Mouse (Mus musculus) heart, embryonic 10.5 days (tissue): ENCODE measurements at regions not wholly inside any gene's neighbourhood (a gene's known extent, or its start where the extent isn't known, plus 50 kb on each side); places are given as distances from the start of the nearest gene placed in this dataset.

Experiments used
- DNase-seq: peaks from one replicate; pipeline ENCODE4 v3.0.0-alpha.2; 2017; ENCODE audit warnings: low spot score
- H3K27ac ChIP-seq: fragments of 300-500 bp; sonication (generic); 2 replicates; pipeline ENCODE4 v1.5.1; 2016; ENCODE audit warnings: mild to moderate bottlenecking
- H3K27me3 ChIP-seq: fragments of 300-500 bp; sonication (generic); 2 replicates; pipeline ENCODE4 v1.6.1; 2016; ENCODE audit warnings: mild to moderate bottlenecking; ENCODE audit not compliant: poor library complexity, insufficient read depth, severe bottlenecking
- H3K36me3 ChIP-seq: fragments of 300-500 bp; sonication (generic); 2 replicates; pipeline ENCODE4 v1.6.1; 2016; ENCODE audit warnings: mild to moderate bottlenecking, moderate library complexity
- H3K4me1 ChIP-seq: fragments of 300-500 bp; sonication (generic); 2 replicates; pipeline ENCODE4 v1.6.1; 2016; ENCODE audit warnings: mild to moderate bottlenecking
- H3K4me3 ChIP-seq: fragments of 300-500 bp; sonication (generic); 2 replicates; pipeline ENCODE4 v1.5.1; 2016; ENCODE audit warnings: mild to moderate bottlenecking, moderate library complexity
- H3K9me3 ChIP-seq: fragments of 300-500 bp; sonication (generic); 2 replicates; pipeline ENCODE4 v1.6.1; 2016; ENCODE audit warnings: mild to moderate bottlenecking, moderate library complexity
- WGBS: fragments of 180-500 bp; shearing (Covaris S2); methylation state at CpG from one replicate; pipeline ENCODE4 v1.1.7; 2016; 5-methylcytosine and 5-hydroxymethylcytosine counted together

GRCm38 (mm10) chr15:59886036-59886435 lies 130.4 kb downstream of the 4933412E24Rik start:
- DNase-seq: no peak
- Histone ChIP-seq H3K4me3 (no peak overlapping the region), H3K9me3 (no peaks in the 10 kb centered on the region), H3K36me3 (no peaks in the 10 kb centered on the region), H3K4me1 (peaks cover 5% of the 10 kb centered on the region; the same call in 1 of the 2 replicates), H3K27me3 (no peaks in the 10 kb centered on the region), H3K27ac (no peak overlapping the region)
- WGBS: 78% methylated on average over 2 of the region's 2 CpGs

DNA sequence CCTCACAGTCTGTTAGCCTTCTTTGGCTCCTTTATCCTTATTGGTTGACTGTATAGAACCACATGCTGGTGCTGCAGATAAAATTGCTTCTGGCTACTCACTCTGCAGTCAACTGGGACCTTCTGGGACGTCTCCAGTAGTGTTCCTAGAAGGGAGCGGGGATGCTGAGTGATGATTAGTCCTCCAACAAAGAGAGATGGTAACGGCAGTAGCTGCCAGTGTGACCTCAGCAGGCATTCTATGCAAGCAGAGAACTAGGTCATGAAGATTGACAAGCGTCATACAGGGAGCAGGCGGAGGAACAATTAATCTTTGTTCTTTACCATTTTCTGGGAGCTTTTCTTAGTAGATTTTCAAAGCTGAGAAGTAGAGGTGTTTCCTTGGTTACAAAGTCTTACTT lies 134.0 kb downstream of the 4933412E24Rik start:
- Histone ChIP-seq H3K4me3 (no peak overlapping the region), H3K4me1 (peaks cover 1% of the 10 kb centered on the region; the same call in 1 of the 2 replicates), H3K36me3 (no peaks in the 10 kb centered on the region), H3K27me3 (no peaks in the 10 kb centered on the region), H3K9me3 (no peaks in the 10 kb centered on the region), H3K27ac (no peak overlapping the region)
- DNase-seq: no peak
- WGBS: 76% methylated on average over 5 of the region's 5 CpGs

GRCm38 (mm10) chr15:59880426-59880825 lies 136.0 kb downstream of the 4933412E24Rik start:
- no peak overlapping the region for H3K27ac ChIP-seq
- no peaks in the 10 kb centered on the region for H3K9me3 ChIP-seq
- no peaks in the 10 kb centered on the region for H3K36me3 ChIP-seq
- no peak overlapping the region for H3K4me3 ChIP-seq
- H3K4me1 ChIP-seq: no peaks in the 10 kb centered on the region
- DNase-seq: no peak
- no peaks in the 10 kb centered on the region for H3K27me3 ChIP-seq
- 87% methylated on average over 5 of the region's 5 CpGs for WGBS

DNA sequence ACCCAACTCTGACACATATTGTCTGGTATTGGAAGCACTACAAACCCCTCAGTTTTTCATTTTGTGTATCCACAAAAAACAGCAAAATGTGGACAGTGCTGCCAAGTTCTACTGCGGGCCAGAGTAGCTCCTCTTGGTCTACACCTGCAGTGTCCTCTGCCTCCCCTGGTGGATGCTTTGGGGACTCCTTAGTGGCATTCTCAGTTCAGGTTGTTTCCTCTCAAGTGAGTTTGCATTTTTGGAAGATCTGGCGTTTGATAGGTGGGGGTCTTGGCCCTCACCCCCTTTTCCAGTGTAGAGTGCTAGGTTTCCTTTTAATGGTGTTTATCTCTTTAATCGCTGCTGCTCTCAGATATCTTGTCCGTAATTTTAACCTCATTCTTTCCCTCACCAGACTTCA lies 137.1 kb downstream of the 4933412E24Rik start:
- Histone ChIP-seq H3K27ac (no peak overlapping the region), H3K36me3 (no peaks in the 10 kb centered on the region), H3K27me3 (no peaks in the 10 kb centered on the region), H3K9me3 (no peaks in the 10 kb centered on the region), H3K4me3 (no peak overlapping the region), H3K4me1 (no peaks in the 10 kb centered on the region)
- WGBS: 76% methylated on average over 4 of the region's 4 CpGs
- no peak for DNase-seq

GRCm38 (mm10) chr15:59876279-59876742 lies 140.1 kb downstream of the 4933412E24Rik start:
- no peak for DNase-seq
- Histone ChIP-seq H3K4me3 (no peak overlapping the region), H3K4me1 (no peaks in the 10 kb centered on the region), H3K36me3 (no peaks in the 10 kb centered on the region), H3K27me3 (no peaks in the 10 kb centered on the region), H3K27ac (no peak overlapping the region), H3K9me3 (no peaks in the 10 kb centered on the region)
- 78% methylated on average over 7 of the region's 7 CpGs for WGBS

DNA sequence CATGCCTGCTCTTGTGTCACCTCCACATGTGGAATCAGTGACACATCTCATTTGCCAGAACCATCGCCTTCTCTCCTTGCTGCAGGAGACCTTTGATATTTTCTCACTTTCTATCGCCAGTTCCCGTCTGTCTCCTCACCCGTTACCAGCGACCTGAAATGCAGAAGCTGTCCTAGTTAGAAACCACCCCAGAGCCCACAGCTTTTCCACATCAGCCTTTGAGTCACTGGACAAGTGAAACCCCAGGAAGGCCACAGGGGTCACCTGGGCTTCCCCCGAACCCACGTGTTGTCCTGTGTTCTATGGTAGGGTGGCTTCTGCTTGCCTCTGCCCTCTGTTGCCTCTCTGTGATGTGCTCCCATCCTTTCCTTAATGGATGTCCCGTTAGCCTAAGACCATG lies 149.7 kb downstream of the 4933412E24Rik start:
- Histone ChIP-seq H3K27me3 (no peaks in the 10 kb centered on the region), H3K36me3 (no peaks in the 10 kb centered on the region), H3K4me3 (no peak overlapping the region), H3K27ac (no peak overlapping the region), H3K9me3 (0 out of 2 replicates have a peak, but pooled peaks cover 4% of the 10 kb centered on the region), H3K4me1 (no peaks in the 10 kb centered on the region)
- WGBS: 86% methylated on average over 8 of the region's 8 CpGs
- no peak for DNase-seq

DNA sequence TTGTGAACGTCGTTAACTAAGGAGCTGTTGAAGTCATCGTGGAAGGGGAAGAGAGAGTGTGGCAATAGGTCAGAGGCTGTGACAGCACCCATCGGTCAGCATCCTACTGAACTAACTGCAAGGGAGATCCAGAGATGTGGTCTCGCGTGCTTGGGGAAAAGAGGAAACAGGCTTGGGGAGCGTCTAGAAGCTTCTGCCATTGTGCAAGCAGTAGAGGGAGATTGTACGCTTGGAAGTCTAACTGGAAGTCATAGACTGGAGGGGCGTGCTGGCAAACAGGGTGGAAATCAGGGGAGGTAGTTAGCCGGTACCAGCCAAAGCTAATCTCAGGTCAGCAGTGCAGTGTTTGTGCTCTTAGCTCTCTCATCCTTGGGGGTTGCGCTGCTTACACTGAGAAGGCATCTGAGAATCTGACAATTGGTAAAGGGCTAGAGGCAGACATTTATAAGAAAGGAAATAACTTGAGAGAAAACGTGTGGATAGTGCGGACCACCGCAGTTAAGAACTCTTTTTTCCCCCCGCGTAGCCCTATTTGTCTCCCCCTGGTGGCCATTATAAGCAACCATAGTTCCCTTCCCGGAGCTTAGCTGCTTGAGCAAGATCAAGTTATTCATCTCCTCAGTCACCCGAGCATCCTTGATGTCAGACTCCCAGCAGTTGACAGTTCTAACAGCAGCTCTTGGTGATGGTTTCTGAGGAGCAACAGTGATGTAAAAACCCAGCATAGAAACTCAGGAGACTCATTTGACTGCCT lies 151.5 kb downstream of the 4933412E24Rik start:
- Histone ChIP-seq H3K36me3 (no peaks in the 10 kb centered on the region), H3K27ac (no peak overlapping the region), H3K4me3 (no peak overlapping the region), H3K9me3 (no peaks in the 10 kb centered on the region), H3K27me3 (no peaks in the 10 kb centered on the region), H3K4me1 (no peaks in the 10 kb centered on the region)
- WGBS: 50% methylated on average over 18 of the region's 18 CpGs
- DNase-seq: no peak

DNA sequence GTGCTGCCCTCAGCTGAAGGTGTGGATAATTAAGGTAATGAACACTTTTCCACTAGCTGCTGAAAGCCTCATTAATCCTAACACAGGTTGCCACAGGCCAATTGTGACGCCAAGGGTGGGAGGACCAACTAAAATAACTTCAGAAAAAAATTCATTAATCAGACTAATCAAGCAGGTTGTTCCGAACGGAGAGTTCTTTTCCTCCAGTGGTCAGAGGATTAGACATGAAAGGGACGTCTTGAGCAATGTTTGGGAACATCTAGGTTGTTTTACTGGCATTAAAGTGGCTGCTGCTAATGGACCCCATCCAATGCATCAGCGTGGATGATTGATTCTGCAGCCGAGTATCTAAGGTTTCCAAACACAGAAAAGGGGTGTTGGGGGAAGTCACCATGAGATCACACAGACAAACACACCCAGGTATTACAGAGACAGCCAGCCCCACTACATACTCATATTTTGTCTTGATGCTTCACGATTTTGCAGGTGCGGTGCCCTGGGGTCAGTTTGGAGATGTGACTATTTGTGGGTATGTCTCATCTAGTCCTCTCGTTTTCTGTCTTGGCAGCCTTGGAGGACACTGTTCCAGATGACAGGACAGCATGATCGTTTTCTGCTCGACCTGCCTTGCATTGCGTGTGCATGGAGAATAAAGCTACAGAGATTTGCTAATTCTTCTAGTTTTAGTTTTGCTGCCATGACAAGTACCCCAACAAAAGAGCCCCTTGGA lies 164.0 kb downstream of the 4933412E24Rik start:
- DNase-seq: no peak
- H3K36me3 ChIP-seq: no peaks in the 10 kb centered on the region
- H3K27ac ChIP-seq: no peak overlapping the region
- 76% methylated on average over 12 of the region's 12 CpGs for WGBS
- H3K4me1 ChIP-seq: no peaks in the 10 kb centered on the region
- no peaks in the 10 kb centered on the region for H3K27me3 ChIP-seq
- H3K9me3 ChIP-seq: no peaks in the 10 kb centered on the region
- no peak overlapping the region for H3K4me3 ChIP-seq

DNA sequence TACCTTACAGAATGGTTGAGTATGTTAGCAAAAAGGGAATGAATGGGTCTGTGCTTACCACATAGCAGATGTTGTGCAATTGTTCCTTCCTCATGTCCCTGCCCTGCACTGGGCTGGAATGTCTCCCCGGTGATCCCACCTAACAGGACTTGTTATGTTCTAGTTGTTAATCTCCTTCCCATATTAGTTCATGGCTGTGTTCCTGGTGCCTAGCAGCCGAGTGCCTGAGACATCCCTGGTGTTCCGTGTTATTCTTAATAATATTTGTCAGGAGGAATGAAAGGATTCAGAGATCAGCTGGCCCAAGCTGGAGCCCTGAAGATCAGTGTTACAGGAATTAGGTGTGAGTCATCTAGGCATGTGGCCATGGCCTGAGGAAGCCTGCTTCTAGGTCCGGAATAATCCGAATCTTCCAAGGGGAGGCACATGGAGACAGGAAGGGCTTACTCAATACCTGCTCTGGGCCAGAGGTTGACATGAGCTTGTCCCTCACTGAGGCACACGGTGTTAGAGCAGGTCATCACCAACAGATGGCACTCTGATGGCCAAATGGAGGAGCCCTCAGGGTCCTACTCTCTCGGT lies 171.2 kb downstream of the 4933412E24Rik start:
- Histone ChIP-seq H3K4me3 (no peak overlapping the region), H3K9me3 (no peaks in the 10 kb centered on the region), H3K36me3 (no peaks in the 10 kb centered on the region), H3K27me3 (no peaks in the 10 kb centered on the region), H3K27ac (no peak overlapping the region), H3K4me1 (no peaks in the 10 kb centered on the region)
- WGBS: 72% methylated on average over 7 of the region's 7 CpGs
- no peak for DNase-seq

- no peaks in the 10 kb centered on the region for H3K27me3 ChIP-seq
- 68% methylated on average over 5 of the region's 5 CpGs for whole genome bisulfite sequencing
- no peak overlapping the region for H3K4me3 ChIP-seq
- no peak overlapping the region for H3K27ac ChIP-seq
- no peaks in the 10 kb centered on the region for H3K9me3 ChIP-seq
- DNase-seq: no peak
- no peaks in the 10 kb centered on the region for H3K36me3 ChIP-seq
- no peaks in the 10 kb centered on the region for H3K4me1 ChIP-seq
These were observed 179.8 kb downstream of the 4933412E24Rik start for GRCm38 (mm10) chr15:59836631-59837030.

DNA sequence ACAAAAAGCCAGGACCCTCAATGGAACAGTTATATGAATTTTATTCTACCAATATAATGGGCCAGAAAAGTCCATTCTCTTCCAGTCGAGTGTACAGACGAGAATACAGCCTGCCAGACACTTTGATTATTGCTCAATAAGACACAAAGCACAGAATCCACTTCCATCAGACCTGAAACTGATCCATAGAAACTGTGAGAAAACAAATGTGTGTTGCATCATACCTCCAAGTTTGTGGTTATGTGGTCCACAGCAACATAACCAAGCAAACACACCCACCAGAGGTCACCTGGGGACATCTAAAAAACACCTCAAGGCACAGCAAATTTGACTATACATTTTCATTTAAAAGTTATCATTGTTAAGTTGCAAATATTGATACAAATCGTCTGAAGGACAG lies 183.2 kb downstream of the 4933412E24Rik start:
- DNase-seq: no peak
- Histone ChIP-seq H3K27me3 (no peaks in the 10 kb centered on the region), H3K36me3 (no peaks in the 10 kb centered on the region), H3K9me3 (no peaks in the 10 kb centered on the region), H3K27ac (no peak overlapping the region), H3K4me3 (no peak overlapping the region), H3K4me1 (0 out of 2 replicates have a peak, but pooled peaks cover under 1% of the 10 kb centered on the region)
- 75% methylated on average over 3 of the region's 3 CpGs for WGBS

- Histone ChIP-seq H3K9me3 (no peaks in the 10 kb centered on the region), H3K4me1 (peaks cover 7% of the 10 kb centered on the region; the same call in 1 of the 2 replicates), H3K36me3 (no peaks in the 10 kb centered on the region), H3K27me3 (peaks cover 10% of the 10 kb centered on the region; the same call in 1 of the 2 replicates), H3K4me3 (no peak overlapping the region), H3K27ac (no peak overlapping the region)
- DNase-seq: no peak
- WGBS: 84% methylated on average over 2 of the region's 2 CpGs
These were observed 184.9 kb downstream of the 4933412E24Rik start for GRCm38 (mm10) chr15:59831481-59831880.
